In the genomic region with DNA sequence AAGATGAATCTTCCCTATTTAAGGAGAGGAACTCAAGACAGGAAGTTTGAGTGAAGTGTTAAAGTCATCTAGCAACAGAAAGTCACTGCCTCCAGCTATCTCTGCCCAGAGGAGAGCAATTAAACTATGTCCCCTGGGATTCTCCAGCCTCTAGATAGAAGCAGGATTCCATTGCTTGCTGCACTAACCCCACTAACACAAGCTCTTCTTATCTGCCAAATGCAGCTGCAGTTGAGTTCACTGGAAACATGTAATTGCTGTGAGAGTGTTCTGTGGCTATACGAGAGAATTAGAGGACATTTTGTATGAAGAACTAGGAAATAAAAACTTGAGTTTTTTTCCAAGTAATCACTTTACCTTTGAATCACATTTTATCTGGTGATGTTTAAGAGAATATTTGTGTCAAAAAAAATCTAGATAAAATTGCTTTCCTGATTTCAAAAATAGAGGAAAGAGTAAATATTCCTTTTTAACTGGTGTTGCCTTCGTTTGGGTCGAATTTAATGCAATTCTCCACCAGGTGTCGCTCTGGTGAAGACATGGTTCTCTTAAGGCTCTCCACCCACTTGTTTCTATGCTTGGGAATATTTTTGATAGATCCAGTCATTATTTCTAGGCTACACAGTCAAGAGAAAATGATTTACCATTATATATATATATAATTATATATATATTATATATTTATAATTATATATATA, we compare ENCODE assay signal across 9 mouse cellular contexts.
DNase-seq lines count a peak whose midpoint lies in the region; ATAC-seq lines count a peak whose summit lies in the region.
"Had no signal": no experiment of that assay in that cellular context is flagged by ENCODE, and none has a peak within 500 bp of the region (broad histone marks: within the 10 kb centered on the region; RNA-seq: fewer than 3 reads in every experiment).

No protein-coding gene starts in this region.

- H3K9me3 ChIP-seq in kidney, embryonic 15.5 days (replicated peaks) = no peaks in the 10 kb centered on the region
- no peaks in the 10 kb centered on the region for H3K9me3 ChIP-seq in neural tube, embryonic 15.5 days (replicated peaks)
- H3K9me3 ChIP-seq: hindbrain, embryonic 15.5 days had no signal

- no peak for ATAC-seq in kidney, embryonic 15.5 days (replicated peaks; ENCODE audit: low FRiP score)
- ATAC-seq in neural tube, embryonic 15.5 days (ENCODE audit: low FRiP score) = no peak

- no peak overlapping the region for H3K27ac ChIP-seq in kidney, embryonic 15.5 days
- H3K27ac ChIP-seq in neural tube, embryonic 15.5 days (replicated peaks) = no peak overlapping the region
- H3K27ac ChIP-seq: hindbrain, embryonic 15.5 days had no signal

- no peaks in the 10 kb centered on the region for H3K36me3 ChIP-seq in kidney, embryonic 15.5 days
- no peaks in the 10 kb centered on the region for H3K36me3 ChIP-seq in neural tube, embryonic 15.5 days
- H3K36me3 ChIP-seq: hindbrain, embryonic 15.5 days had no signal

- DNase-seq in kidney, adult 9 months = peak; percentile 31
- DNase-seq in MEL-GATA-1-ER (ENCODE audit: extremely low read depth, low read depth) = peak; percentile 65
- DNase-seq in embryo, embryonic 10.5 days (ENCODE audit: low spot score) = peak; percentile 54
- peak; percentile 31 for DNase-seq in kidney, postnatal 14 days
- DNase-seq in skeletal muscle tissue, adult 2 months (ENCODE audit: low read depth, low spot score) = peak; percentile 36
- DNase-seq in right cerebral cortex, postnatal 25 days = no peak

- H3K9ac ChIP-seq in kidney, embryonic 15.5 days = no peak overlapping the region
- no peak overlapping the region for H3K9ac ChIP-seq in neural tube, embryonic 15.5 days (replicated peaks)
- H3K9ac ChIP-seq: hindbrain, embryonic 15.5 days had no signal

- H3K27me3 ChIP-seq in kidney, embryonic 15.5 days = no peaks in the 10 kb centered on the region
- H3K27me3 ChIP-seq in neural tube, embryonic 15.5 days (replicated peaks) = no peaks in the 10 kb centered on the region
- H3K27me3 ChIP-seq: hindbrain, embryonic 15.5 days had no signal

- H3K4me2 ChIP-seq in kidney, embryonic 15.5 days = no peak overlapping the region
- no peak overlapping the region for H3K4me2 ChIP-seq in neural tube, embryonic 15.5 days
- H3K4me2 ChIP-seq: hindbrain, embryonic 15.5 days had no signal

- H3K4me3 ChIP-seq in kidney, embryonic 15.5 days (replicated peaks) = no peak overlapping the region
- H3K4me3 ChIP-seq in neural tube, embryonic 15.5 days (replicated peaks) = no peak overlapping the region
- H3K4me3 ChIP-seq: hindbrain, embryonic 15.5 days had no signal

- no peaks in the 10 kb centered on the region for H3K4me1 ChIP-seq in kidney, embryonic 15.5 days
- no peaks in the 10 kb centered on the region for H3K4me1 ChIP-seq in neural tube, embryonic 15.5 days
- H3K4me1 ChIP-seq: hindbrain, embryonic 15.5 days had no signal

- 46% methylated on average over 4 of the region's 4 CpGs for WGBS in kidney, embryonic 15.5 days
- WGBS in neural tube, embryonic 15.5 days = 53% methylated on average over 4 of the region's 4 CpGs
